Mouse (Mus musculus) ZHBTc4 (cell line): ENCODE data around the gene Nbas.

Source experiments
- DNase-seq: peaks from one replicate; pipeline ENCODE4 v3.0.0-alpha.2; 2011; ENCODE audit warnings: low read depth, low spot score

Gene Nbas

GRCm38 (mm10) chr12:13532731-13533365 lies 263.9 kb downstream of the Nbas start:
- peak; percentile 37 for DNase-seq

- DNase-seq, result no peak
These were observed 270.2 kb downstream of the Nbas start for GRCm38 (mm10) chr12:13539171-13539570.

- DNase-seq, result no peak
These were observed 274.9 kb downstream of the Nbas start for GRCm38 (mm10) chr12:13543806-13544205.

DNA sequence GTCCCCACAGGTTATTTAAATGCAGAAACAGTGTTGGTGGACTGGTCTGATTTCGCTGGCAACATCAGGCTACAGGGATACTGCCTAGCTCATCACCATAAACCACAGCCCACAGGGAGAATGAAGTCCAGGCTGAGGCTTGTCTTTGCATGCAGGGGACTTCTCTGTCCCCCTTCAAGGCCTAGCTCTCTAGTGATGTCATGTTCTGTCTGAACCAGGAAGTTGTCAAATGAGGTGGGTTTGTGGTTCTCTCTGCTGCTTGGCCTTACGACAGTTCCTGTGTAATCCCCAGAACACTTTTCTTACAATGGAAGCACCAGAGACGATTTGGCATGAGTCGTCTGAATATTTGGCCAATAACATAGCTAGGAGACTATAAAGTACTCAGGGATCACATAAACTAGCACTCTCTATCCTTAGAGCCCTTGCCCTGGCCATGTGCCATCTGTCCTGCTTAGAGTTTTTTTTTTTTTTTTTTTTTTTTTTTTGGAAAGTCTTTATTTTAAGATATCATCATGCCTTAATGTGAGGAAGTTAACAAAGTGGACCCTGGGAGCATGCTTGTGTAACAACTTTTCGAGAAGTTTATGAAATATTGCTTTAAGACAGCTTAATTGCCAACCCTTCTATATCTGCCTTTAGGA lies 294.8 kb downstream of the Nbas start:
- no peak for DNase-seq

GRCm38 (mm10) chr12:13564330-13564729 lies 295.4 kb downstream of the Nbas start:
- DNase-seq, result no peak

DNA sequence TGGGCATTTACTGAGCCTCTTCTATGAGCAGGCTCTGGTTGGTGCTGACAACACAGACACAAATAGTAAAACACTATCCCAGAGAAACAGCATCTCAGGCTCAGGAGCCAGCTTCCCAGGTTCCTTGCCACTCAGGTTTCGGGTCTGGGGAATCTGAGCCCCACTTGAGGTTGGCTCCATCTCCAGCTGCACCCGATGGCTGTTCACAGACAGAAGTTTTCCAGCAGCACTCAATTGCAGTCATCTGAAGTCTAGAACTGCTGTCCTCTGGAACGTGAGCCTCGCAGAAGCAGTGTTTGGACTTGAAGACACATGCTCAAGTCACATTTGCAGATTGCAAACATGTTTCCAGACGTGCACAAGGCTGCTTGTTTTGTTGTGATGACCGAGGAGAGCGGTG lies 297.5 kb downstream of the Nbas start:
- no peak for DNase-seq

DNA sequence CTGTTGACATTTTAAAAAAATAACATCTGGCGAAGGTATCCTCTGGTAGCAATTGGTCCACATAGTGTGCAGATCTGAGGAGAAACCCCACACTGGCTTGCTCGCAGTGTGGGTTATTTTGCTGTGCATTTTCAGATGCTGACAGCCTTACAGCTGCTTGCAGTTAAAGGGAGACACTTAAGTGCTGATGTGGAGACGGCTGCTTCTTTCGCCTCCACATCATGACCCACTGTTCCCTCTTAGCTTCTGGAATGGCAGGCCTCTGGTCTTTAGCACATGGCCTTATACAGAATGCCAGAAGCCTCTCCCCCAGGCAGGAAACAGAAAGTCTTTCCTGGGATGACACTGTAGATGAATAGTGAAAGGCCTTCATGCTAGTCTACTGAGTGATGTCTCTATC lies 306.2 kb downstream of the Nbas start:
- DNase-seq, result no peak

GRCm38 (mm10) chr12:13575605-13576600 lies 307.0 kb downstream of the Nbas start:
- DNase-seq, result no peak

DNA sequence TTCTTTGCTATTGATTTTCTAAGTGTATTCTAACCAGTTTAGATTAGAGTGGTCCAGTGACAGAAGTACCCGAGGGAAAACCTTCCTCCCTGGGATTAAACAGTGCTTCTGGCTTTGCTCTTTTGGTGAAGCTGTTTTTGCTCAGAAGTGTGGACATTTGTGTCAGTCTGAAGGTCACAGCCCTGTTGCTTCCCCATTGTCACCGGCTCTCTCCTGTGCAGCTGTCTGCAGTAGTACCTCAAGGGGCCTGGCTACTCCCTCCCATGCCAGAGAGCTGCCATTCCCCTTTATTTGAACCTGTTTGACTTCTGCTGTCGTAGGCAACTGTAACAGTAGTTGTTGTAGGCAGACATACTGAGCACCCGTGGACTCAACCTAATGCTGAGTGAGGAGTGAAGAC lies 307.8 kb downstream of the Nbas start:
- DNase-seq, result no peak

DNA sequence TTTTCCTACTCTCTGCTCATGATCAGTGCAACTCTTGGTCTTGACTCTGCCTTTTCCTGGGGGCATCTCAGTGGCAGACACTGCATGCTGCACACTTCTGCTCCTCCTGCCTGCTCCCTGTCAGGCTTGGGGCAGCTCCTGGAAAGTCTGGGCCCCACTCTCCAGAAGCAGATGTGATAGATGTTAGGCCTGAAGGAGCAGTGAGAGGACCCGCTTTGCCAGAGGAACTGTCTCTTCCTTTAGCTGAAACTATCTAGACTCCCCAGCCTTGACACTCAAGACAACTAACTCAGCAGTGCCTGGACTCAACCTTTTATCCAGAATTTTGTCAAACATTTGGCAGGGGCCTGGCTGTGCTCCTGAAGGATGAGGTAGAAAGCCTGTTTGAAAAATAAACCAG lies 311.9 kb downstream of the Nbas start:
- DNase-seq, result no peak

DNA sequence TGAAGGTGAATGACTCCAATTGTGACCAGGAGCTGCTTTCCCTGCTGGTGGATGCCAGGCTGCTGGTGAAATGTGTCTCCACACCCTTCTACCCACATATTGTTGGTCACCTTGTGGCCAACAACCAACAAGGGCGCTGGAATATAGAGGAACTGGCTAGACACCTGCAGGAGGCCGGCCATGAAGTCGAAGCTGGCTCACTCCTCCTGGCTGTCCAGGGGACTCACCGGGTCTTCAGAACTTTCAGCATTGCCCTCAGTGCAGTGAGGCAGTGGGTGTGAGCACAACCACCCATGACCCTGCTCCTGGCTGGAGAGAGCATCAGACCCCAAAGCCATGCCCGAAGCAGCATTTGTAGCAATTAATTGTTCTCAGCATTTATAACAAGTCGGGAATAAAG lies 314.5 kb downstream of the Nbas start:
- no peak for DNase-seq

GRCm38 (mm10) chr12:13585527-13586156 lies 316.7 kb downstream of the Nbas start:
- no peak for DNase-seq

GRCm38 (mm10) chr12:13587675-13588074 lies 318.7 kb downstream of the Nbas start:
- DNase-seq, result no peak

- DNase-seq, result no peak
These were observed 320.1 kb downstream of the Nbas start for GRCm38 (mm10) chr12:13589021-13589420.

GRCm38 (mm10) chr12:13594746-13595469 lies 326.0 kb downstream of the Nbas start:
- DNase-seq, result peak; percentile 13

- no peak for DNase-seq
These were observed 328.1 kb downstream of the Nbas start for GRCm38 (mm10) chr12:13597026-13597425.

DNA sequence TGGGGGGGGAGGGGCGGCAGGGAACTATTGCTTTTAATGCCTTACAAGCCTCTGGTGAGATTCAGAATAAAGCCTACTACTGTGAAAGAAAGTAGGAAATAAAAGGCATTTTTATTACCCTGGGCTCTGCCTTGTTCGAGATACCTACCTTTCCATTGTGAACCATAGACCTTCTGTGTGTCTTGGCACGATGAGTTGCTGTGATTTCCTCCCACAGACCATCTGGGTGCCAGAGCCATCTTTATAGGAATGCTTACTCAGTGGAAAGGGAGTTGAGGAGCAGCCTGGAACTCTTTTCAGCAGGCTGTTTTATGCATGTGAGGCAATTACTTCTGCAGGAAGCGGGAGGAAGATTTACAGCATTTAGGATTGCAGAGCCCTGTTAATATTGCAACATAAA lies 329.6 kb downstream of the Nbas start:
- DNase-seq, result peak; percentile 3

DNA sequence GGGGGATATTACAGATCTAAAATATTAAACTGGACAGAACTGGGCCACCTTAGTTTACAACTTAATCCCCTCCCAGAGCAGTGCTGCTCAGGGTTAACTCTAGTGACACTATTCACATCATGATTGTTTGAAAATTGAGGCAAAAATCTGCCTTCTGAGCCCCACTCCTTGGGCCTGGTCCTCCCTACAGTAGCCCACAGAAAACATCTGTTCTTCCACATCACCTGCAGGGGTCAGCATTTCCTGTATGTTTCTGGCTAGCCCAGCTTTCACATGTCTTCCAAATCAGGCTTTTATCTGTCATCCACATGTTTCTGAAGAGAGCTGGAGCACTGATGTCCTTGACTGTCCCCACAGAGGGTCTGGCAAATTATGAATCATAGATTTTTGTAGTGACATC lies 333.5 kb downstream of the Nbas start:
- peak; percentile 36 for DNase-seq

DNA sequence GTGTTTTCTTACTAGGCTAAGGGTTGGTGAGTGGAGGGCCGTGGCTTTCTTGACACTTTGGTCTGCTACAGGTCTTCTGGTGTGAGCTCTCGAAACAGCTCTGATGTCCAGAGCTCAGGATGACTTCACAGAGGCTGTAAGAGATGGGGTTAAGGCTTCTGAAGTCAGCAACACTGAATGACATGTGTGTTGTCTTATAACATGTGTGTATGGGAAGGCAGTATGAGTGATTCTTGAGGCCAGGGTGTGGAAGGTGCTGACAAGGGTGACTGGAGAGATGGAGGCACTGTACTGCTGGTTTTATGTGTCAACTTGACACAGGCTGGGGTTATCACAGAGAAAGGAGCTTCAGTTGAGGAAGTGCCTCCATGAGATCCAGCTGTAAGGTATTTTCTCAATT lies 338.1 kb downstream of the Nbas start:
- DNase-seq, result no peak

DNA sequence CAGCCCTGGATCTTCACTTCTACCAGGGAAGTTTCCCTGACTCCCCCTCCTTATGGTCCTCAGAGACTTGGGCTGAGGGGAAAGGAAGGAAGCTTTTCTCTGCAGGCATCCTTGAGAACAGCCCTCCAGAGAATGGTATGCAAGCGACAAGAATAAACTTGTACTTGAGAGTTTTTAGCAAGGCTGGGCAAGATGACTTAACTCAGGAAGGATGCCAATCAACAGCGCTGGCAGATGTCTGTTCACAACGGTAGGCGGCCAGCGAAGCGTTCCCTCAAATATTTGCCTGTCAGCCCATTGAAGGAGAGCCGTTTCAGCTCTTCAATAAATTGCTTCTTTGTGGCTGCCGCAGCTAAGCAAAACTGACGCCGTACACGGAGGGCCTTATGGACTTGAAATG lies 340.1 kb downstream of the Nbas start:
- no peak for DNase-seq

DNA sequence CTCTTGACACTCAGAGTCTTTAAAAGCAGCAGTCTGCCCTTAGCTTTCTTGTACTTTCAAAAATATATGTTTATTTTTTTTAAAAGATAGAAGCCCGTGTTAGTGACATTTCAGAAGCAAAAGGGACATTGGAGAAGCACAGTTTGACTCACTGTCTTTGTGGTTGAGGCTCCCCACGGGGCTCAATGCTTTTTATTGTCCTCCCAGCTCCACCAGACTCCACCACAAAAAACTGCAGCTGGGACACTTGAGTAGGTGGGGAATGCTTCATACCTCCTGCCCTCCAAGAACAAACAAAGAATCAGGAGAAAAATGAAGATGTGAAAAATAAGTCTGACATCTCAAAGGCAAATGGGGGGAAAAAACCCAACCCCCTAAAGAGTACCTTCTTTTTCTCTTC lies 344.1 kb downstream of the Nbas start:
- DNase-seq, result no peak
